Mouse (Mus musculus) left cerebral cortex, postnatal 4 days (tissue): ENCODE results near the gene Zfp663. TPM values are rescaled to one million over a fixed set of nuclear protein-coding genes. Genes with fewer than 3 reads are reported as not detected.
A peak's percentile ranks its signal among the peaks of the same experiment; 100 is the strongest.

Experiments used
- DNase-seq: peaks from one replicate; pipeline ENCODE4 v3.0.0-alpha.2; 2022
- intact Hi-C: fragments of 180-260 bp; cut with DNase I; formaldehyde crosslinking; loops from one replicate; pipeline ENCODE4 v1.15.1; 2025
- total RNA-seq, 2 experiments: library from RNA; stranded (reverse); gene quantifications; 2 replicates each; pipeline ENCODE4 v1.2.3; 2021

The Zfp663 gene
- total RNA-seq, 2 experiments from 2014 or later: 4.3 to 5.8 TPM

DNA sequence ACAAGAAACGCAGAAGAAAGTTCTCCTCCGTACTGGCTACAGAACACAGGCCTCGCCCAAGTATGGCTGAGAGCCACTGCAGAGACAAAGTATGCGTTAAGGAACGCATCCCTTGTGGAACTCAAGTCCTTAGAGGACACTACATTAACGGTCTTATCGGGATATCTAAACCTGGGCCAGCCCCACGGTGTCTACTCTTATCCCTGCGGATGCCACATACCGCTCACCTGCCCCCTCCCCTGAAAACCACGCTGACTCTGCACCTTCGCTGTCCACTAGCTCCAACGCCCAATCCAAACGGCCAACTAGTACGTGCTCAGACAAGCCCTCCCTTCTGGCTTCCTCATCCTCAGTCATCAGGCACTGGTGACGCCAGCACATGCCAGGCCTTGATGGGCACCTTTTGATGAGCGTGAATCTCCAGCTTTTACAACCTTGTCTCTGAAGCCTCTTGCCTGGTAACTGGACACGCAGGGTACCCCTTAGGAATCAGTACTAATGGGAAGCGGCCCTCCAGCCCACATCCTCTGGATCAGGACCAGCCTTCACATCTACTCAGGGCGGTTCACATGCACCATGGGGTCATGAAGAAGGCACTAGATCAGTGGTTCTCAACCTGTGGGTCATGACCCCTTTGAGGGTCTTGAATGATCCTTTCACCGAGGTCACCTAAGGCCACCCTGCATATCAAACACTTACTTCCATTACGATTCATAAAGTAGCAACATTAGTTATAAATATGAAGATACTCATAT is 46.4 kb downstream of the Zfp663 start:
- no peak for DNase-seq
- intact Hi-C loops: no loop called here

GRCm38 (mm10) chr2:165321381-165321888 is 47.1 kb downstream of the Zfp663 start:
- intact Hi-C loops: no loop called here
- no peak for DNase-seq

GRCm38 (mm10) chr2:165320531-165321150 is 47.9 kb downstream of the Zfp663 start:
- no peak for DNase-seq
- intact Hi-C loops: no loop called here

DNA sequence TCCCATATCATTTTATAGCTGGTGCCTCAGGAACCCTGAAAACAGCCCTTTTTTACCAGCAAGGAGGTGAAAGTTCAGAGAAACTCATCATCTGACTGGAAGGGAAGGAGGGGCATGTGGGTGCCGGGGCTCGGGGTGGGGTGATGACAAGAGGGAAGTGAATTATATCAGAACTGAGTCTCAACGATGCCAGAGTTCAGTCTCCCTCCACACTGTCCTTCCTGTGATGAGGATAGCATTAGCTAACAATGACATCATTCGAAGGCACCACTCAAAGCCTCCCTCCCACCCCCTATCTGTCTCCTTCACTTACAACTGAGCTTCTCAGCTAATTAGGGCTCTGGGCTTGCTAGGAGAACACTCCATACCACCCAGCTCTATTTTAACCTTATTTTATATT is 49.0 kb downstream of the Zfp663 start:
- intact Hi-C loops: no loop called here
- DNase-seq: no peak

- no peak for DNase-seq
- intact Hi-C loops: no loop called here
These were observed 49.6 kb downstream of the Zfp663 start for GRCm38 (mm10) chr2:165318941-165319340.

GRCm38 (mm10) chr2:165317621-165318263 is 50.8 kb downstream of the Zfp663 start:
- intact Hi-C loops: no loop called here

DNA sequence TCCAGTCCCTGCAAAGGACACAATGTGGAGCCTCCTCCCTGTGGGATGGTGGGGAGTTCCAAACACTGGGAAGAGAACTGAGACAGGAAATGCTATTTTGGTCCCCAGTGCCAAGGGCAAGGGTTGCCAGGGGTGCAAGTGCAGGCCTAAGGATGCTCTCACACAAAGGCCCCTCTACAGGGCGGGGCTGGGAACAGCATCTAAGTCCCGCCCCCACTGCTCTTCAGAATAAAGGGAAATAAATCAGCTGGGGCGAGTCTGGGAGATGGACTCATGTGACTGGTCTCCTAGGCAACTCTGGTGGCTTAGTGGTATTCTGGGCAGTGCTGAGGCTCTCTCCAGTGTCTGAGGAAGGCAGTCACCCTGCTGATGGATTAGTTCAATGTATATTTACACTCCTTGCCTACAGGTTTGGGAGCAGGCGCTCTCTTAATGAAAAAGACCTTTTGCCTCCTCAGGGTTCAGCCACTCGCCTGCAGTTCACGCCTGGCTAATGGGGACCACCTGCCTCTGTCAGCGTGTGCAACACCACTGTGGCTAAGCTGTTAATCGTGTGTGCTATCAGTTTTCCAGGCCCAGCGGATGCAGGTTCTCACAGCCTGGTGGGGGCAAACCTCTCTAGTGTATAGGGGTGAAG is 51.6 kb downstream of the Zfp663 start:
- intact Hi-C loops: no loop called here

More at GRCm38 (mm10) chr2:165317621-165318263, 50.8 kb downstream of the Zfp663 start:
- no peak for DNase-seq

GRCm38 (mm10) chr2:165316204-165316603 is 52.3 kb downstream of the Zfp663 start:
- intact Hi-C loops: no loop called here
- DNase-seq: no peak

More for the DNA sequence above, 51.6 kb downstream of the Zfp663 start:
- DNase-seq: peak; percentile 65

DNA sequence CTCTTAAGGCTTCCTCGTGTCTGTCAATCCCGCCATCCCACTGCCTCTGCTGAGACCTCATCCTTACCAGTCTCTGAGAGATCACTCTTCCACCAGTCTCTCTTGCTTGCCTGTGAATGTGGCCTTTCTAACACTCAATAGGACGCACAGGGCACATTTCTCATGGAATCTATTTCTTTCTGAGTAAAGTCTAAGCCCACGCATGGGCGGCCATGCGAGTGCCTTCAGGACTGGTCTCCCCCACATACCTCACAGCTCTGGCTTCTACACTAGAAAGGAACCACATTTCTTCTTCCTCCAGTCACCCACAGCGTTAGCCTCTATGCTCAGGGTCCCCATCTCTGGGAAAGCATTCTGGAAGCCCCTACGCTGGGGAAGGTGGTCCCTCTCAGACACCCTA is 54.3 kb downstream of the Zfp663 start:
- no peak for DNase-seq
- intact Hi-C loops: no loop called here

- no peak for DNase-seq
- intact Hi-C loops: no loop called here
These were observed 56.1 kb downstream of the Zfp663 start for GRCm38 (mm10) chr2:165312381-165312780.

- intact Hi-C loops: no loop called here
- peak; percentile 98 for DNase-seq
These were observed 57.0 kb downstream of the Zfp663 start for GRCm38 (mm10) chr2:165311577-165311976.

DNA sequence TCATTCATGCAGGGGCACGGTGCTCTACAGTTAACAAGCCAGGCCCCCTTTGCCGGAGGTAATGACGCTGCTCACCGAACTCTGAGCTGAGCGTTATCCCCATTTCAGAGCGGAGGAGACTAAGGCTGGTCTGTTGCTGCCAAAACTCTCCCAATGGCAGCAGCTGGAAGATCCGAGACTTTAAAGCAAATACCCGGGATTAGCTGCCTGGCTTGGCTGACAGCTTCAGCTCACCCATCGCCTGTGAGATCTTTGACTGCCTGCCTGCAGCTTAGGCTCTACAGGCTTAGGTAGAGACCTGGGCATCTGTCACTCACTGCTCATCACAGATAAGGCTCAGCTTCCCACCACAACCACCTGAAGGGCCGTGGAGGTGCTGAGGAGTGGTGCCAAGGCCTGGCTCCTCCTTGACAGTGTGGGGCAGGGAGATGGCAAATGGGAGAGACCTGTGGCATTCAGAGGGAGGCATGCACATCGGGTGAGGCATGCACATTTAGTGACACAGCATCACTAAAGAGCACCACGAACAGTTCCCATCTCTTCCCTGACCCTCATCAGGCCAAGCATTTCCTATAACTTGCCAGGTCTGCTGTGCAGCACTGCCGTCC is 57.6 kb downstream of the Zfp663 start:
- DNase-seq: peak; percentile 36
- intact Hi-C loops: no loop called here

DNA sequence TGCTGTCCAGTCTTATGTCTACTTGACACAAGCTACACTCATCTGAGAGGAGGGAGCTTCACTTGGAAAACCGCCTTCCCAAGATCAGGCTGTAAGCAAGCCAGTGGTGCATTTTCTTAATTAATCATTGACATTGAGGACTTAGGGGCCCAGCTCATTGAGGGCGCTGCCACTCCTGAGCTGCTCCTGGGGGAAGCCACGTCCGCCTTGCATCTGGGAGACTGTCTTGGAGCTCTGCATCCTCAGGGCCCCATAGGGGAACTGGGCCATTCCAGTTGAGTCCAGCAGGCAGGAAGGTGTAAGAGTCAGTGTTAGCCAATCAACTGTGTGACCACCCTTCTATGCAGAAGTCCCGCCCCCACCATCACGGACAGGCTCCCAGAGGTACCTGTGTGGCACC is 60.7 kb downstream of the Zfp663 start:
- intact Hi-C loops: no loop called here
- no peak for DNase-seq

GRCm38 (mm10) chr2:165305438-165305837 is 63.1 kb downstream of the Zfp663 start:
- DNase-seq: no peak
- intact Hi-C loops: no loop called here

- no peak for DNase-seq
- intact Hi-C loops: no loop called here
These were observed 63.7 kb downstream of the Zfp663 start for GRCm38 (mm10) chr2:165304819-165305218.

DNA sequence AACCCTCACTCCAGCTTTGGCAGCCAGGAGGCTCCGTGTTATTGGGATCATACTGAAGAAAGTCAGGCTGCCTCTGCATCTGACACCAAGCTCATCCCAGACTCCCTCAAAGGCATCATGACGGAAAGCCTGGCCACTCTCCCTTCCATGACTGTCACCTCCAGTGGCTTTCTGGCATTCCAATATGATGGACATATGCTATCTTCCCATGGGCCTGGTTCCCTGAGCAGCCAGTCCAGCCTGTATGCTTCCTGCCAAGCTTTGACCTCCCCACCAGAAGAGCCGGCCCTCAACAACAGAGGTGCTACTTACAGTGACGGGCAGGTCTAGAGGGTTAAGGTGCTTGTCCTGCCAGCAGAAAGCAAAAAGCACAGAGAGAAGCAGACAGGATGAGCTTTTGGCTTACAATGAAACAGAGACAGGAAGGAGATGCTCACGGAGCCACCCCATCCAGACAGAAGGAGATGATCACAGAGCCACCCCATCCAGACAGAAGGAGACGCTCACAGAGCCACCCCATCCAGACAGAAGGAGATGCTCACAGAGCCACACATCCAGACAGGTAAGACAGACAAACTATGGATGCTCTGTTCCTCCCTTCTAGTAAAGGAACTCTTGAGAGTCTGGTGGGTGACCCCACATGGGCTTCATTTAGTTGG is 65.0 kb downstream of the Zfp663 start:
- intact Hi-C loops: no loop called here
- DNase-seq: no peak

GRCm38 (mm10) chr2:165301409-165301808 is 67.1 kb downstream of the Zfp663 start:
- no peak for DNase-seq
- intact Hi-C loops: no loop called here
